Mouse (Mus musculus) fat pad, adult 2 months (tissue): ENCODE measurements around the gene Gm44805.

Source experiments
- DNase-seq: peaks from one replicate; pipeline ENCODE4 v3.0.0-alpha.2; 2011; ENCODE audit warnings: low read depth, low spot score; ENCODE audit errors: extremely low read depth

Gene Gm44805

GRCm38 (mm10) chr7:19681202-19681694 lies at the start of gene Gm44805, which contains the start of gene Apoc4:
Gene Gm44805 (minus strand): TSS chr7:19681423.
Gene Apoc4 (minus strand): TSS chr7:19681479.
- DNase-seq, result no peak

GRCm38 (mm10) chr7:19726541-19726940 lies 45.3 kb upstream of the Gm44805 start:
- no peak for DNase-seq

GRCm38 (mm10) chr7:19724167-19724566 lies 42.9 kb upstream of the Gm44805 start:
- DNase-seq, result no peak

GRCm38 (mm10) chr7:19722754-19723195 lies 41.6 kb upstream of the Gm44805 start:
- DNase-seq, result no peak

DNA sequence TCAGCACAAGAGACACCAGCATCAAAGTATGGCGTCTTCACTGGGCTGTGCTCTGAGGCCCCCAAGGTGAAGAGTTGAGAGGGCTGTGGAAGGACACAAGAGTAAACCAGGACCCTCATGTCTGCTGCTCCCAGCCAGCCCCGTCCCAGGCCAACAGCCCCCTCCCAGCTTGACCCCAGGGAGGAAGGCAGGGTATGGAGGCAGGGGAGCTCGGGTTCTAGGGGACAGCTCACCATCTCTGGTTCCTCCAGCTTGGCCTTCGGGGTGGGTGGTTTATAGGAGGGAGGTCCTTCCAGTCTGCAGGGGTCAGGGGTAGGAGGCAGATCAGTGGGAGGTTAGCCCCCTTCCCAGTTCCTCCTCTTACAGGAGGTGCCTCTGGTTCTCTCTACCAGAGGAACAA lies 38.0 kb upstream of the Gm44805 start:
- no peak for DNase-seq

- DNase-seq, result no peak
These were observed 37.2 kb upstream of the Gm44805 start for GRCm38 (mm10) chr7:19718297-19718952.

DNA sequence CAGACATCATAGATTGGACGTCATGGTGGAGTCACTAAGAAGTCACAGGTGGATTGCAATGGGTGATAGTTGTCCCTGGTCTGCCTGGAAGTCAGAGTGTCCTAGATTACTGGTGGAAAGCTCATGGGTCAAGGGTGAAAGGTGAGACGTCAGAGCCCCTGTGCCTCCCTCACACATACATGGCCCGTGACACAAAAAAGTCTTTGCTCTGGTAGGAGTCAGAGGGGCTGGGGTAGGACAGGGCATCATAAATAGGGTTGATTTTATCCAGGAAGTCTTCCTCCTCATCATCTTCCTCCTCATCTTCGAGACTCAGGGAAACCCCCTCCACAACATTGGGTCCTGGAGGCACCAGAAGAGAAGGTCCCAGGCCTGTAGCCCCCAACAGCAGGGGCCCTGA lies 36.1 kb upstream of the Gm44805 start:
- no peak for DNase-seq

DNA sequence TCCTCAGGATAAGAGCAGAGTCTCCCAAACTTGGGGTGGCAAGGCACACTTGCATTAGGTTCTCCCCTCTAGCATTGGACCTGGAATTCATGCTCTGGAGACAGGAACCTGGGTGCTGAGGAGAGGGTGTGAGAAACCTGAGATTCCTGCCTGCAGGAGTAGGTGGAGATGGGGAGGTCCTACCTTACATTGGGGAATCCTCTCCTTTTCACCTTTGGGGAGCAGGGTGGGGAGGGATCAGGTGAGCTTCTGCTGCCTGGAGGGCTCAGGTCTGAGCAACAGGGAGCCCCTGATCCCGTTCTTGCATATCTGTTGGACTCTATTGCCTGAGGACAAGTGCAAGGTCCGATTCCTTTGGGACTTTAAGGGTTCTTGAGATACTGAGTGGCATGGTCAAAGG lies 35.6 kb upstream of the Gm44805 start:
- no peak for DNase-seq

DNA sequence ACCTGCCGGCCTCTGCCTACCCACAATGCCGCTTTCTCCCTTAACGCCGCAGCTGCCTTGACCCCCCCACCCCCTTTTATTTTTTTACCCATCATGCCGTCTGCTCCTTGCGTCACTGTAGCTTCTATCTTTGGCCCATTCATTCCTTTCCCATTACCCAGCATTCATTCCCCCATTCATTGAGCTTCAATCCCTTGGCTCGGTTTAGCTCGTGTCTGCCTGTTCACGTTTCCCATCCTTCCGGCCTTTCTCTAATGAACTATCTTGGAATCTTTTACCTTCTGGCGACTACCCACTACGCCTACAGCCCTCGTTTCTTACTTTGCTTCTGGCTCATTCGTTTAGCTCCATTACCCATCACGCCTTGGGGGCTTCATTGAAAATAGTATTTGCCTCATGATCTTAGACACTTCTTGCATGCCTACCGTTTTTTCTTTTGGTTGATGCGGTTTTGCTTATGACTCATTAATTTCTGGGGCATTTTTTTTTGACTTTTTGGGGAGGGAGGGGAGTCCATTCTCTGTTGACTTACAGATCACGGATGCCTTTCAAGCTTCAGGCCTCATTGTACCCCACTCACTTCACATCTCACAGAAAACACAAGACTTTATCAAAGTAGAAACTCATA lies 34.9 kb upstream of the Gm44805 start:
- DNase-seq, result no peak

DNA sequence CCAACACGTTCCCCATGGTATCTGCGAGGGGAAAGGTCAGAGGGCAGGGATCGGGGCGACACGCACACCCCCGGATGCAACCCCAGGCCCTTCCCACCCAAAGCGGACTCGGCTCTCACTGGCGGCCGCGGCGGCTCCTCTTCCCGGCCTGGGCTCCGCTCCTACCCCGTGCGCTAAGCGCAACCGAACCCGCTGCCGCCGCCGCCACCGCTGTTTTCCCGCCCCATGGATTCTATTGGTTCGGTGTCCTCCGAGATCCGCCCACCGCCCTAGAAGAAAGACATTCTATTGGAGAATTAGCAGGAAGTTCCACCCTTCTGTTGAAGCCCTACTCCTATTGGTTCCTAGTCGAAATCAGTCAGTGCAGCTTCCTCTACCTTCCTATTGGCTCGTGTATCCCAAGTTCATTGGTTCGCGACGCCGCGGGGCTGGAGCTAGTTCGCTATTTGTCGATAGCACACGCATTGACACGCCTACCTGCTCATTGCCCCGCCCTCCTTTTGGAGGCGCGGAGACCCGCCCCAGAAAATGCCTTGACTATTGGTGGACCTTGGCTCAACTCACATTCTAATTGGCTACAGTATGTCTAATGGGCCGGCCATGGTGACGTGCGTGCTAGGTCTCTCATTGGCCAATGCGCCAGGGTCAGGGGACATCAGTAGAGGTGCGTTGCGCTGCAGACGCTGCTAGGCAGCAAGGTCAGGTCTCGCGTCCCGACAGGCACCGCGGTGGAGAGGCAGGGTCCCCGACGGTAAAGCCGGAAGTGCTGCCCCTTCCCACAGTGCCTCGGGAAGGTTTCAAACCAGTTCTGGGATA lies 34.2 kb upstream of the Gm44805 start, which contains the start of gene Tomm40:
Tomm40 (minus strand) TSS at position 200 of the 816 bp plus-strand sequence.
- DNase-seq, result peak; percentile 100

GRCm38 (mm10) chr7:19714836-19715235 lies 33.6 kb upstream of the Gm44805 start:
- no peak for DNase-seq

DNA sequence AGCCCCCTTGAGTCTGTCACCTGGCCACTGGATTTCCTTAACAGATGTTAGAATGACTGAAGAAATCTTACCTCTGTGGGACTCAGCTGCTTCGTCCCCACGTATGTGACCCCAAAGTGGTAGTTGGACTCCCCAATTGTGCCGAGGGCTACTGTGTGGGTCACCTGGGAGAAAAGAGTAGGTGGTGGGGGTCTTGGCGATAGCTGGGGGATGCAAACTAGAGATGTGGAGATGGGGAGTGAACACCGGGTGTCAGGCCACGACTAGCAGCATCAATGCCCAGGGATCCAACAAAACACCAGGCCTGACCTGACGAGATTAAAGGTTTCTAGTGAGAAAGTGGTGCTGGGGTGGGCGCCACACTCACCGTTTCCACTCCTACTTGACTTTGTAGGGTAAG lies 32.4 kb upstream of the Gm44805 start:
- no peak for DNase-seq

DNA sequence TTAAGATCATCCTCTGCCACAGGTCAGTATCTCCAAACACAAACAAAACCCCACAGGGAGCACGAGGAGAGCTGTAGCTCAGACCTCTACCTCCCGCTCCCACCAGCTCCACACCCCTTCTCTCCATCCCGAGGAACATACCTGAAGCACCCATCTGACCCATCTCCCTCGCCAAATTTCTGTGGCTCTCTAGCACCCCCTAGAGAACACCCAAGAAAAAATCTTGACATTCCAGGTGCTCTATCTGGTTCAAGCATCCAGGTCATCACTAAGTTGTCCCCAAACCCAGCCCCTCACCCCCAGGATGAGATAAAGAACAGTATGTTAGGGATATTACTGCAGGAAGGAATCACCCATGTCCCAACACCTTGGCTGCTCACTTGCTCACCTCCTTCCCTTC lies 32.0 kb upstream of the Gm44805 start:
- no peak for DNase-seq

DNA sequence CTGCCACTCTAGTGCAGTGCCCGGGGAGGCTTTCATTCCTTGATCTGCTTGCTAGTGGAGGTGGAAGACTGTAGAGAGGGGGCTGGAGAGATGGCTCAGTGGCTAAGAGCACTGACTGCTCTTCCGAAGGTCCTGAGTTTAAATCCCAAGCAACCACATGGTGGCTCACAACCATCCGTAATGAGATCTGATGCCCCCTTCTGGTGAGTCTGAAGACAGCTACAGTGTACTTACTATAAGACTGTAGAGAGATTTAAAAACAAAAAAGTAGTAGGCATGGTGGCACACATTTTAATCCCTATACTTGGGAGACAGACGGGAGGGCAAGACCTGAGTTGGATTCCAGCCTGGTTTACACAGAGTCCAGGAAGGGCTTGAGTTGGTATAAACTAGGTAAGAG lies 31.2 kb upstream of the Gm44805 start:
- DNase-seq, result no peak

- DNase-seq, result no peak
These were observed 29.4 kb upstream of the Gm44805 start for GRCm38 (mm10) chr7:19710650-19711049.

GRCm38 (mm10) chr7:19705271-19705670 lies 24.0 kb upstream of the Gm44805 start:
- peak; percentile 99 for DNase-seq

- DNase-seq, result no peak
These were observed 23.3 kb upstream of the Gm44805 start for GRCm38 (mm10) chr7:19704475-19704874.

DNA sequence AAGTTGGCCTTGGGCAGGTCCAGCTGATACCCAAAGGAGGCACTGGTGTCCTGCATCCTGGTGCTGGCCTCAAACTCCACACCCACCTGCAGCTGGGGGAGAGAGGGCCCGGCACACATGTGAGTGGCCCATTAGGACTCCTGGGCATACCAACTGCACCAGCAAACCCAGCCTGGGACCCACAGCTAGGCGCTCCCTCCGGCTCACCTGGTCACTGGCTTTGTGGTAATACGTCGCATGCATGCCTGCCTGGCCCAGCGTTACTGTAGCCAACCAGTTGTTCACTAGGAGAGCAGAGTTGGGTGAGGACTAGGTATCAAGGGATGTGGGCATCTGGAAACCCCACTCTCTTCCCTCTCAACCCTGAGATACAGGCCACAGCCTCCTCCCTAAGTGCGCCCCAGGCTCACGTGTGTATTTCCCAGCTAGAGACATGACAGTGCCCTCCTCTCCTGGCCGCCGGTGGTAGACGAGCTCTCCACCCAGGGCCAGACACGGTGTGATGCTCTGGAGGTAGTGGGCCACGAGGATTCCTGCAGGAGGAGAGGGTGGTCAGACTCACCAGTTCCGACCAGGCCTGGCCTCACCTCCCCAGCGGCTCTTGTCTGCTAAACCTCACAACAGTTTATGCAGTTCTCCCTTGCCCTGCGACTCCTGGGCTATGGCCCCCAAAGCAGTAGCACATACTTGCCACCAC lies 21.8 kb upstream of the Gm44805 start:
- no peak for DNase-seq

DNA sequence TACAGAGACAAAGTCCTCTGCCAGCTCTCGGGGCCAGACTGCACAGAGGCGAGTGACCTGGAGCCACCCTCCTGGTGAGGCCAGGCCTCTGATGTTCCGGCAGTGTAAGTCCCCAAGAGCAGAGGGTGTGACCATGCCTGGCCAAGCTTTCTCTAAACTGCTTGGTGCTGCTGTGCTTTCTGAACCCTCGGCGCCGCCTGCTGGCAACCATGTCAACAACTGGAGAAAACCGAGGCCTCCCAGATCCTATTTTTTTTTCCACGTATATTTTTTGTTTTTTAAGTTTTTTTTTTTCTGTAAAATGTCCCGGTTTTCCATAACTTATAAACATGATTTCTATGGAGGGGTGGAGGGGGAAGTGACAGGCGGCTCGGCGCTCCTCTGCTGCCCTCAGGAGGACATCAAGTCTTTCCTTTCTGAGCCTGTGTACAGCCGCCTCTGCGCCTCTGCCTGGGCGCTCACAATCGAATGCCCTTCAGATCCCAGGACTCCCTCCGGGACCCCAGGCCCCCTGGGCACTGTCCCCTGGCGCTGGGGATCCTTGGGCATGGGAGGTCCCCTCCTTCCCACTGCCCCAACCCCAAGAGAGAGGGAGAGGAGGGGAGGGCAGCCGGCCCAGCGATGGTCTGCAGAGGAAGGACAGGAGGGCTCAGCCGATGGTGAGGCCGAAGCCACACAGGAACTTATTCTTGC lies 20.0 kb upstream of the Gm44805 start:
- DNase-seq, result no peak

DNA sequence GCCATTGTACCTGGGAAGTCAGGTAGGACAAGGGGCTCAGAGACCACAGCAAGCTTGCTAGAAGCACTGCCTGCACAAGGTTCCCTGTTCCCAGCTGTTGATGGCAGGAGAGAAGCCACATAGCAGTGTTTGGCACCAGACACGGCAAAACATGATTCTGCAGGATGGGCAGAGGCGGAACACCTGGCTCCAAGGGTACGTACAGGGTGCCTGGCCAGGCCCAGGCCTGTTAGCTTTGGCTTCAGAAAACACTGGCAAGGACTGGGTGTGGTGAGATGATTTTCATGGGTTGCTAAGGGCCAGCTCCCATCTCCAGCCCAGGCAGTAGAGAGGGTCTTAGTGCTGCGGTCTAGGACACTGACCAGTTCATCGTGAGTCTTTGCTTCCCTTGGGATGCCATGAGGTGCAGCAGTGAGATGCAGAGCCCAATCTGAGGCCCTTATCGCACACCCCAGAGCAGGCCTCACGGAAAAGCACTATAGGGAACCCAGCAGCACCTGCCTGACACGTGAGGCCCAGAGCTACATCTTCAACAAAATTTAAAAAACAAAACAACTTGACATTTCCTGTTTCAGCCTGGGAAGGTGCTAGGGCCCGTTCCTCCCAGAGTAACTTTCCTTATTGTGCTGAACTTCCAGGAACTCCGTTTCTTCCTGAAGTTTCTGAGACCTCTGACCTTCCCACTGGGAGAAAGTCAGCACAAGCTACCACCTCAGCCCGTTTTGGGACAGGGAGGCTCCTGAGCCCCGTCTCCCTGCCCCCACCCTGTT lies 19.3 kb upstream of the Gm44805 start:
- DNase-seq, result no peak
